Mouse (Mus musculus): ENCODE results near the gene Arl5b.

Gene Arl5b

DNA sequence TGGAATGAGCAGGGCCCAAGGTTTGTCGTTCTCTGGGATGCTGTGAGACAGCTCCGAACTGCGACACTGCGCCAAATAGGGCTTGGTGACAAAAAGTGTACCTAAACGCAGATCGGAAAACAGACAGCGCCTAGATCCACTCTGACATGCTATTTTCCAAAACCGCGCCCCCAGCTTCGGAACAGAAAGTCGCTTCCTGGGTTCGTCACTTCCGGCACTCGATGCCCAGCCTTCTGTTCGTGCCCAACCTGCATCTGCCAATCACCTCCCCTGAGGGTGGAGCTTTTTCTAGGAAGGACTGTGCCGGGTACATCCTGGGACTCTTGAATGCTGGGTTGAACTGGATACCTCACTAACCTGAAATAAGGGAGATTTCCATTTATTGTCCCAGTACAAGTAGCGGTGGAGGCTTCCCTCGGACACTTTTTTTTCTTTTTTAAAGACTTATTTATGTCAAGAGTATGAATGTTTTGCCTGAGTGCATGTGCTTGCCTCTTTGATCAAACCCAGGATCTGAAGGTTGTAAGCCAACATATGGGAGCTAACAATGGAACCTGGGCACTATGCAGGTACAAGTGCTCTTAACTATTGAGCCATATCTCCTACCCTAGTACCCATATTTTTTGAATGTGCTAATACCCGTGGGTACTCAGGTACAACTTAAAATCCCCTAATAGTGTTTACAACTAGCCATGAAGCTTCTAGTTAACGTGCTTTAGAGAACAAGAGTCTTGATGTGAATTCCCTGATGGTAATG, at the start of gene Arl5b:
Gene Arl5b (plus strand): TSS at position 279 of the 757 bp plus-strand sequence.
- peak; percentile 88 to 90 for DNase-seq (ENCODE audit: low spot score in 2 of 2)

DNA sequence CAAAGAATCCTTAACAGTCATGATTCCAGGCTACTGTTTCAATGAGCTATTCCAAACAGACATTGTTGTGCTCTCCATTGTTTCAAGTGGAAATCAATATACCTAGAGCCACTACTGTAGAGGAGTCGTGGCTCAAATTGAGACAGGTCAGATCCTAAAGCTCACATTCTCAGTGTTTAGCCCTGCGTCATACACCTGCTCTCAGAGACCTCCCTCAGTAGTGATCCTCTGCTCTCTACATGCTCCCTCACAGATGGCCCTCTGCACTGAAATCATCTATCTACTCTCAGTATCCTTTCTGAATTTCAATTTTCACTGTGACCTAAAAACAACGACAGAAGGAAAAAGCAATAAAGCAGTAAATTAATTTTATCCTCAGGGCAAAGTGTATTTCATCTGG, 41.7 kb upstream of the Arl5b start:
- no peak for DNase-seq (ENCODE audit: low spot score in 2 of 2)

DNA sequence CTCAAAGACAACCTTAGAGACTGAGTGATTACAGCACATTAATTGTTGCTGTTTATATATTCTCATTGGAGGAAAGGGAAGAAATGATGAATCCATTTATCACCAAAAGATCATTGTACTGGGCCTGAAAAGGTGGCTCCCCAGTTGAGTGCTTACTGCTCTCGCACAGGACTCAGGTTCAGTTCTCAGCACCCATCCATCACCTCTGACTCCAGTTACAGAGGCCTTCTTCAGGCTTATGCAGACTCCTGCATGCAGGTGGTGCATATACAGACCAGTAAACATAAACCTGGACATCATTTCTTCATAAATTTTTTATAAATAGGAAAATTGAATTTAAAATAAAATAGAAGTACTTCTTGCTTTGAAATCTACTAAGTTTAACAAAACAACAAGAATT, 41.1 kb upstream of the Arl5b start:
- no peak for DNase-seq (ENCODE audit: low spot score in 2 of 2)

DNA sequence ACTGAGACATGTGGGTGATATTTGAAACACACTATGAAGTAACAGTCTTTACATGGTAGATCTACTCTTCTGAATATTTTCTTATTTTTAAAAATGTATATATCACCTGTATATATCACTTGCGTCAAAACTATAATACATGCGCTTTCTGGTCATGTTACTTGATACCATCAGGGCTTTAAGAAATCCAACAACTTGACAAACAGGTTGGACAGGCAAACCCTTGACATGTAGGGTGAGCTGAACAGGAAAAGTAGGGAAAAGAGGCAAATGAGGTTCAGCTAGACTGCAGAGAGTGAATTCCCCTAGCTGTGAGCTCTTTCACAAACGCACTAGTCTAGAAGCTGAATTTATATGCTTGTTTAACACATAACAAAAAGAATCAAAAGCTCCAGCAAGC, 22.4 kb upstream of the Arl5b start:
- no peak for DNase-seq (ENCODE audit: low spot score in 2 of 2)

DNA sequence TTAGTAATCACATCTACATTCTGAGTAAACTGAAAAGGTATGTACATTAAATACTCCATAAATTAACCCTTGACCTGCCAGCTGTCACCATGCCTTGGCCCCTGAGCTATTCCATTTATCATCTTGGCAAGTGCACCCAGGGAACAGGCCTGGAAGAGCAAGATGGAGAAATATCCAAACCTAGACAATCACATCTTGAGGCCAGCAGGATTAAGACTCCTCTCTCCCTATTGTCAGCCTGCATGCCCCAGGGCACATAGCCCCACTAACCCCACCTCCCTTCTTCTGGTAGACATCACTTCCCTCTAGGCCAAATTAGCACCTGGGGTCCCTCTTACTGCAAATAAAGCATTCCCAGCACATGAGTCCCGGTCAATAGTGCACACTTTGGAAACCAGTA, 21.4 kb upstream of the Arl5b start:
- no peak for DNase-seq (ENCODE audit: low spot score in 2 of 2)

DNA sequence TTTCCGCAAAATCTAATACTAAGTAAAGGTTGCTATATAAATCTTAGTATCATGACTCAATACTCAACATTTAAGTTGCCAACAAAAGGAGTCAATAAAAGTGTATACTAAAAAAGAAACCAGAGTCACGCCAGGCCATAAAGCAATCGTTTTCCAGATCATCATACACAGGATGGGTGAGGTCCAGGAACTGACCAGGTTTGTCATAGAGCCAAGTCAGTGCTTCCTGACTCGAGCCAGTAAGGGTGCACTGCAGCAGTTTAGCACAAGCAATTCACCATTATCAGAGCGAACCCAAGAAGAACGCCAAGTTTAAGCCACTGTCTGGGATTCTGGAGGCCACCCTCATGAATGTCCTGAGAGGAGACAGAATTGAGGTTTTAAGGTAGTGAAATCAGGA, 10.5 kb upstream of the Arl5b start:
- DNase-seq (ENCODE audit: low spot score in 2 of 2) = no peak

DNA sequence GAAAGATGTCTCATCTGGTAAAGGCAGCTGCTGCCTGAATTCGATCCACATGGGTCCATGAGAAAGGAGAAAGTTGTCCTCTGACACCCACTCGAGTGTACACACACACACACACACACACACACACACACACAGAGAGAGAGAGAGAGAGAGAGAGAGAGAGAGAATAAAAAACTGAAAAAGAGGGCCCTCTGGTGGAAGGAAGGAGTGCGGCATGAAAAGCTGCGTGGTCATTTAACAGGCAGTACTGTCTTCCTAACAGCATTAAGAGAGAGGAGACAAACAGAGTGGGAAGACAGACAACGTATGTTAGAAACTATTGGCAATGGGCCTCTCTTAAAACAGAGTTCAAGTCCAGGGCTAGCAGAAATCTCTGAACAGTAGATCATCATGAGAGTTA, 8.9 kb upstream of the Arl5b start:
- DNase-seq (ENCODE audit: low spot score in 2 of 2) = peak in 1 of 2 experiments; percentile 20

DNA sequence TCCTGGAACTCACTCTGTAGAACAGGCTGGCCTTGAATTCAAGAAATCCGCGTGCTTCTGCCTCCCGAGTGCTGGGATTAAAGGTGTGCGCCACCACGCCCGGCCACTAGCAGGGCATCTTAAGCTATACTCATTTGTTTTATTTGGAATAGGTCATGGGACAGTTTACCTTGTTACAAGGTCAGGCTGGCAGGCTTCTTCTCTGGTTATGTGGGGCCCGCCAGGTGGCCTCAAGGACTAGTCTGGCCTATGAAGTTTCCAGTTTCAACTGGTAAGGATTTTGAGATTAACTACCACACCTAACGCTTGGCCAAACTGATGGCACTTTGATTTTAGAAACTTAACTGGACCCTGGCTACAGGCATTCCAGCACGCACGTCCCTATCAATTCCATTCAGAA, 5.3 kb downstream of the Arl5b start:
- no peak for DNase-seq (ENCODE audit: low spot score in 2 of 2)

DNA sequence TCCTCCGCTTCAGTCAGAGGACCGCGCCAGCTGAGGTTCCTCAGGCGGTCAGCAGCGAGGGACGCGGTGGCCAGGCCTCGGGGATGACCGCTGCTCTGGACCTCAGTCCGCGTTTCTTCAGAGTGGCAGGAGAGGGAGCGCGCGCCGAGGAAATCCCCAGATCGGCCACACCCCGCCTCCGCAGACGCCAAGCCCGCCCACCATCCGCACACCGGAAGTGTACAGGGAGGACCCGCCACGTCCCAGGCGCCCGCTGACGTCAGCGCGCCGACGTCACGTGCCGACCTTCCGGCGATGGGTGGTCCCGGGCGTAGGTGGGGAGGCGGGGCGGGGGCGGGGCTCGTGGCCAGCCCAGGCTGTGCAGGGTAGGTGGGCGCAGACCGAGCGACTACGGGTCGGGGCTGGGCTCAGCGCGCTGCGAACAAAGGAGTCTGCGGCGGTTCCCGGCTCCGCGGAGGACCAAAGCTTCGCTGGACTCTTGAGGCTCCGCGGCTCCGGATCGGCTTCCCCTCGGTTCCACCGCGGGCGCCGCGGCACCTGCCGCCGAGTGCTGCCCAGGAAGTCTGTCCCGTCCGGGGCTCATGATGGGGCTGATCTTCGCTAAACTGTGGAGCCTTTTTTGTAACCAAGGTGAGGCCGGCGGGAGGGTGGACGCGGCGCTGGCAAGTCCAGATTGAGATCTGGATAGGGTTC, 5.9 kb downstream of the Arl5b start, which contains the start of gene Nsun6:
Gene Nsun6 (minus strand): TSS at position 125 of the 693 bp plus-strand sequence.
- DNase-seq (ENCODE audit: low spot score in 2 of 2) = peak; percentile 95

DNA sequence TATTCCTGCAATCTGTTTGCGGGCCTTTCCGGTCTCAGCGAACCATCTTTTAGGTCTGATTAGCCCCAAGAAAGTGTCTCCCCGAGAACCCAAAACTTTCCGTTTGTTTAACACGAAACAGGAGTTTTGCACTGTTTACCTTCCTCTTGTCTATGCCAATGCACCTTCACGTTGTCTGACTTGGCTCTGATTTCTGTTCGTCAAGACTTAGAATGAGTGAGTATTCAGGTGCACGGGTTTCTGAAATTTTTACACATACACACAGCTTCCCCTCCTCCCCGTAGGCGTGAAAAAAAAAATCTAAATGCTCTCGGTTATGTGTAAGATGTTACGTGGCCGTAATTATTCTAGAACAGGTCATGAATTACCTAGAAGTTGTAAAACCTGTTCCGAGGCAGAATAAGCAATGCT, 6.6 kb downstream of the Arl5b start:
- DNase-seq (ENCODE audit: low spot score in 2 of 2) = no peak

DNA sequence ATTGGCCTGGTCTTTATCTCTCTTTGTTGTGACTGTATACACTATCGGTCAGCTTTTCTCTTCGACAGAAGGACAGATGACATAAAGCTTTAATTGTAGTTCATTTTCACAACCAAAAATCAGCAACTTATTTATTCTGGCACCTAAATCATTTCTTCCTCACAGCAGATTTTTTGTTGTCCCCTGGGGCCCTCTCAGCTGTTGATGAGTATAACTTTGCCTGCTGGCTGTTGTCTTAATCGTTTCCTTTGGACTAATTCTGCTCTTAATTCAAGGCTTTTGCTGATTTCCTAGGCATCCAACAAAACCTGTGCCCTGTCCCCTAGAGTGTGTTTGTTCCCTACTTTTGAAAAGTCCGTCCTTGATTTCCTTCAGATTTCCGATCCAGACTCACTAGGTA, 9.0 kb downstream of the Arl5b start:
- no peak for DNase-seq (ENCODE audit: low spot score in 2 of 2)

DNA sequence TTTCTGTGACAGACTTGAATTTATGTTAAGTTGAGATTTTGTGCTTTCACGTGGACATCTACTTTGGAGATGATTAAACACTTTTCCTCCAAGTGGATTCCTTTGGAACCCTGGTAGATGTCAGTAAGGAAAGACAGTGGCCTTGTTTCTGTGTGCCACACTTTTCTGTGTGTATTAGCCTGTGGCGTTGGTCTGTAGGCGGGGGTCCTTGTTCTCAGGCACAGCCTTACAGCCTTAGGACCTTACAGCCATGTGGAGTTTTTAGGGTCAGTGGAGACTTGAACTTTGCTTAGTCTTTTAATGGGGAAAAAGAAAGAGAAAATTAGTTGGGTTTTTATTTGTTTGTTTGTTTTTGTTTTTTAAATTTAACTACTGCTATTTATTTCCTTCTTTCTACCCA, 11.7 kb downstream of the Arl5b start:
- DNase-seq (ENCODE audit: low spot score in 2 of 2) = no peak

DNA sequence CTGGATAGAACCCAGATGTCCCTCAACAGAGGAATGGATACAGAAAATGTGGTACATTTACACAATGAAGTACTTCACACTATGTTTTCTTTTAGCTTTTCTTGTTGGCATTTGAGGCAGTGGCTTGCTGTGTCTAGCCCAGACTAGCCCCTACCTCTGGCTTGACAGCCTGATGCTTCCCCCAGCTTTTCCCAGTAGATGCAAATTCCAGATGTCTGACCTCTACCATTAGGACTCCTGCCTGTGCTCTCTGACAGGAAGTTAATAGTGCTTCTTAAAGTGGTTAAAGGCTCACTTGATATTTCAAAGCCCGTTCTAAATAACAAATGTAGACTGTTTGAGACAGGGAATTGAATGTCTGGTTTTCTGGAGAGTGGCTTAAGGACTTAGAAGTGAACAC, 14.6 kb downstream of the Arl5b start:
- no peak for DNase-seq (ENCODE audit: low spot score in 2 of 2)

DNA sequence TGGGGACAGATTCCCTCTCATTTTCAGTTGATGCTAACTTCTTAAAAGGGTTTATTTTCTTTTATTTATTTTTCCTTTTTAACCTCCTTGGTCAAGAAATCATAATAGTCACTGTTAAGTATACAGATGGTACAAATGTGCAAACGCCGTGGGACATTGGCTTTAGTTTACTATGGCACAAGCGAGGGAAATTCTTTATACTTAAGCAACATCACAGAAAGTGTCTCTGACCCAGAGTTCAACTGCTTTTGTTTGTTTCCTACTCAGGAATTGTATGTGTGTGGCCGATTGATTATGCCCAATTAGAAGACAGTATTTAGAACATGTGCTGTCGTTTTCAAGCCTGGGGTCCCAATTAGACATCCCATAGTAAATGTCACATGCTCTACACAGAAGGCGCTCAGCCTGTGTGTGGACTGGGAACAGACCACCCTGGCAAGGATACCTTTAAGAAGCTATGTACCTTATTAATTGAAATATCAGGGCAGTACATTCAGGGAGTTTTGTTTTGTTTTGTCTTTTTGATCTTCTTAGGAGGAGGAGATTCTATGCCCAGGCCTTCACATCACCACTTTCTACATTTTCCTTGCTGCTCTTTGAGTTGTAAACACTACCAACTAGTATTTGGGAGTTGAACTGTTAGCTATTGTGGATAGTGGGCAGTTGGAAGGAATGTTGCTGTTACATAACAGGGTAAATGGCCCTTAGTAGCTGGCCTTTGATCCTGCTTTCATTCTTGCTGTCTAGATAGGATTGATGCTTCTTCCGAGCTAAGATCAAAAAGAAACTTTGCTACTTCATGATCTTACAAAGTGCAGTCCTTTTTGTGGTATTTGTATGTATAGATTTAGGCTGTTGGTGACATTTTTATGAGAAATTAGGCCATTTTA, 15.4 kb downstream of the Arl5b start:
- DNase-seq (ENCODE audit: low spot score in 2 of 2) = no peak

DNA sequence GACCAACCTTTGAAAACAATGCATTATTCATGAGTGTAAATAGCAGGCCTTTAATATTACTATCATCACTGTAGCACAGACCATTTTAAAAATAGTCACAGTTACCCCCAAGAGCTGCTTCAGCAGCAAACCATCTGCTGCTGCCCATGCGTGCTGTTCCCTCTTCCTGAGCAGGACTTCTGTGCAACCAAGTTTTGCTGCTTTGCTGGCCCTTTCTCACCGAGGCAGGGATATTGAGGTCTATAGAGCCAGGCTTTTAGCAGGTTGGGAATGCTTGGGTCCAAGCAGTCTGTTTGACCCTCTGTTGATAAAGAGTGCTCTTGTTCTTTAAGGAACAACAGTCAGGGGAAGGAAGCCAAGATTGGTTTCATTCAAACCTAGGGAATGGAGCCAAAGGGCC, 16.3 kb downstream of the Arl5b start:
- DNase-seq (ENCODE audit: low spot score in 2 of 2) = no peak

DNA sequence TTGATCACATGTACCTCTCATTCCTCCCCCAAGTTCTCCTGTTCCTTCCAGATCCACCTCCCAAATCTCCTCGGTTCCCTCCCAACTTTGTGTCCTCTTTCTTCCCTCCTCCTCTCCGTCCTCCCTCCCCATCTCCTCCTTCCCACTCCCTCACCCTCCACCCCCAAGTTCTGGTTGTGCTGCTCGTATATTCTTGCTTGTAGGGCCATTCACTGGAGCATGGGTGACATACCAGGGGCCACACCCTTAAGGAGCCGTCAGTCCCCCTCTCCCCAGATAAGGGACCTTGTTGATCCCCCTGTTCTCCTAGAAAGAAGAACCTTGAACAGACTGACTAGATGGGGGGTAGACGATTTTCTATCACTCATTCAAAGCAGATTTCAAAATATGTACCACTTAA, 17.9 kb downstream of the Arl5b start:
- DNase-seq (ENCODE audit: low spot score in 2 of 2) = no peak

DNA sequence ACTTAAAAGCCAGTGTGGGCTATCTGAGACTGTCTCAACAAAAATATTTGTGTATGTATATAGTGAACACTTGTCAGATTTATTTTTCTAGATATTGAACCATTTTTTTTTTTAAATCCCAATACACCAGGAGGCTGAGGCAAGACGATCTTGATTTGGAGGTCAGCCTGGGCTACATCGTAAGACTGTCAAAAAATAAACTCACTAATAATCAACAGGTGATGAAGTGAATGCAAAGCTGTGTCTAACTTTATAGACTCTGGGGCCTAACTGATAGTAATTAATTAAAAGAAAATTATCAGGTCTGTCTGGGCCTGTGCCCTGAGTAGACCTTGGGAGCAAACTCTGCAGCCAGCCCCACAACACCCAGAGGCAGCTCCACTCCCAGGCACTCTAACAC, 34.5 kb downstream of the Arl5b start:
- no peak for DNase-seq (ENCODE audit: low spot score in 2 of 2)

DNA sequence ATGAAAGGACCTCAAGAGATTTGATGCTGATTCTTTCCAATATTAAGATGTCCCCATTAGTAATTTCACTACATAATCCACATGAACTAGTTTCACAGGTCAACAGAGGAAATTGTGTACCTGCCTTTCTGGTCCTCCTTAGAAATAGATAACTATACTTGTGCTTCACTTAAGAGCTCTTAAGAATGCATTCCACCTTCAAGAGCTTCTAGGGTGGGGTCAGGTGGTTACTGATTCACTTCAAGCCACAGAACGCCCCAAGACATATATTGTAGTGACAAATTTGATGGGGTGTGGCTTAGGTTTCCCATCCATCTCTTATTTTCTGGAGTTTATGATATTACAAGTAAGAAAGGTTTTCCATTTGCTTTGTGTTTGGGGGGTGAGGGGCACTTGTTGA, 38.1 kb downstream of the Arl5b start:
- DNase-seq (ENCODE audit: low spot score in 2 of 2) = no peak

DNA sequence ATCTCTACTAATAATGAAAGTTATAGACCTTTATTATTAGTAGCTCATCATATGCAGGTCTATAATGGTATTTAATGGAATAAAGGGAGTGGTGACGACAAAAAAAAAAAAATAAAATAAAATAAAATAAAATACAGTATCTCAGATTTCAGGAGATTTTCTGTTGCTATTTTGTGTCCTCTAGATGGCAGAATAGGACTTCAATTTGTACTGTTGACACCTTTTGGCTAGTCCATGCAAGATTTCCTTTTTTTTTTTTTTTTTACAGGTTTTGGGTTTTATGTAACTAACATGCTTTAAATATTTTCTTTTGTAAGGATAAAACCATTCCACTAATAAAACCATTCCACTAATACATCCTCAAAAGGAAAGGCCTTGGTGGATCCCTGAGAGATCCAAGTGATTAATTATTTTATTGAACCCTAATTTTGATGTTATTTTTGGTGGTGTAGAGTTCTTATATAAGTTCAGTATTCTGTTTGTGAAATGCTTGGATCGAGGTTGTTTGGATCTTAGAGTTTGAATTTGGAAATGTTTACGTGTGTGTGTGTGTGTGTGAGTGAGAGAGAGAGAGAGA, 47.4 kb downstream of the Arl5b start:
- no peak for DNase-seq (ENCODE audit: low spot score in 2 of 2)

DNA sequence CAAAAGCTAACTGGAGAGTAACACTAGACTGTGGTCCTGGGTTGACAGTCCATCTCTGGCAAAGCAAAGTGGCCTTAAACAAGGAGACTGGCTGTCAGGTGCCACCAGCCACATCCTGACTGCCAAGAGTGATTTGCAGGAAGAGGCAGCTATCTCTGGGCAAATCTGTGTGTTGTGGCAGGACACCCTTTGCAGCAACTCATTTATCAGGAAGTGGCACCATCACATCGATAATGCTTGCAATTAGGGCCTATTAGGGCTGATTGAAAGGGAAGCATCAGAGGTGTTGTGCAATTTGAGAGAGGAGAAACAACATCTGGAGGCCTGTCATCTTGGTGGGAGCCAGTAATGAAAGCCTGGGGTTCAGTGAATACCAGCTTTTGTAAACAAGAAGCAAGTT, 55.2 kb downstream of the Arl5b start:
- DNase-seq (ENCODE audit: low spot score in 2 of 2) = no peak

DNA sequence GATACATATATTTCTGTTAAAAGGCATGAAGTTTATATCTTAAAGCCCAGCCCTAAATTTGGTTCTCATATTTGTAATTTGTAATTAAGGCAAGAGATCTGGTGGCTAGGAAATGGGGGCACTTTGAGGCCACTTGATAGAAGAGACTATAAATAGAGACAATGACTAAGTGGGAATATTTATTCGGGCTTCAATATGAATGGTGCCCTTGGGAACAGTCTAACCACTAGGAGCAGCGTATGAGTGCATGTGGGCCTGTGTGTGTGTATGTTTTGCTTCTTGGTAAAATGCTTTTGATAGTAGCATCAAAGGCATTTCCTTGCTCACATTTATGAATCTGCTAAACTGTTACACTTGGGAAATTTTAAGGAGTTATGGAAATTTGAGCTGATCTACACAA, 62.1 kb downstream of the Arl5b start:
- DNase-seq (ENCODE audit: low spot score in 2 of 2) = no peak

DNA sequence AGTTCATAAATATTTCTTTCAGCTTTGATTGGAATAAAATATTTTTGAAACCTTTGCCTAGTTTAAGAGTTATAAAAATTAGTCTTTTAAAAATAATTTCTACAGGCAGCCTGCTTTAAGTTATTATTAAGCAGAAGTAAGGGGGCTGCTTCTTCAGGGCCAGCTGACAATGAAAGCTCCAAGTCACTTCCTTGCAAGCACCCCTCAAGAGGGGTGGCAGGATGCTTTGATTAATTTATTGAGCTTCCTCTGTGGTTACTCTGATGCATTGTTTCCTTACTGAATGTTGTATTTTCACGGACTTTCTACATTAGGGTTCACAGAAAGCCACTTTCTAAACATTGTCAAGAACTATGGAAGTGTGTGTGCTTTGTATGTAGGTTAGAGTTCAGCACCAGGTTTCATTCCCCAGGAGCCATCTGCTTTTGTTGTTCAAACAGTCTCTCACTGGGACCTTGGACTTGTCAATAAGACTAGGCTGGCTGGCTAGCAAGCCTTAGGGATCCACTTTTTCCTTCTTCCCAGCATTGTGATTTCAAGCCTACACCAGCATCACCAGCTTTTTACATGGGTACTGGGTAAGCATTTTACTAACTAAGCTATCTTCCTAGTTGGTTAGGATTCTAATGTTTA, 62.7 kb downstream of the Arl5b start:
- no peak for DNase-seq (ENCODE audit: low spot score in 2 of 2)

Measured in frontal cortex, postnatal 10 days (tissue).